Mouse (Mus musculus): ENCODE measurements around the gene Pmis2. TPM values are rescaled to one million over a fixed set of nuclear protein-coding genes. Genes with fewer than 3 reads are reported as not detected.

Pmis2 gene
- polyA plus RNA-seq, 2 experiments = not detected

DNA sequence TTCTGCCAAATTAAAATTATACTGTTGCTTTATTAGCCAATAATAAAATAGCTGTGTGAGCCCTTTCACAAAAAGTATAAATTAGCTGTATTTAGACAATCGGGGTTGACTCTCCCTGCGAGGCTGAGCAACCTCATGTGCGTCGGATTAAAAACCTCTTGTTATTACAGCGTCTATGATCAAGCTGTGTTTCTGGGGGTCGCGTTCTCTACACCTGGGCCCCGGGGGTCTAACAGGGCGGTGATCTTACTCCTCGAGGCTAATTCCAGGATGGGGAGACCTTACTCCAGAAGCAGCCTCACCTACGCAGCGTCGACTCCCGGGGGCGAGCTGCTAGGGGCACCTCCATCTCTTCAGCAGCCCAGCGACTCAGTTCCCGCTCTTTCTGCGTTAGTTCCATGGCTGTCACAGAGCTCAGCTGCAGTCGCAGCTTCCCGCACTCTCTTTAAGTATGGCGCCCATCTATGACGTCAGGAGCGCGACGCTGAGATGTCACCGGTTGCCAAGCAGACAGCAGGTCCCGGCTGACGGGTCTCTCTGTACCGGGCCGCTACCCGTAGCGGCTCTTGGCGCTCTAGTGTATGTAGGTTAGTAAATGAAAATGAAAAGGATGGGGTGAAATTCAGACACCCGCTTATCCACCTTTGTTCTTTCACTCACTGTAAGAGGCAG, 6.7 kb downstream of the Pmis2 start, which contains the start of gene Haus5:
Haus5 (minus strand) TSS at position 466 of the 672 bp plus-strand sequence.
- Histone ChIP-seq H3K4me2 (replicated peaks; ENCODE audit: low read depth, low read length, severe bottlenecking) (peak within 1 kb of the TSS; percentile 89), H3K9me3 (ENCODE audit: control insufficient read depth, low read length) (no peaks in the 10 kb centered on the region), H3K36me3 (ENCODE audit: control insufficient read depth, insufficient read depth, low read length) (peaks cover 16% of the 10 kb centered on the region), H3K27ac (replicated peaks; ENCODE audit: low read depth, low read length) (peak within 1 kb of the TSS; percentile 10; the same call in 1 of the 2 replicates), H3K9ac (ENCODE audit: low read depth, low read length, severe bottlenecking) (peak within 1 kb of the TSS; percentile 67), H3K27me3 (ENCODE audit: control insufficient read depth, insufficient read depth, low read length) (no peaks in the 10 kb centered on the region), H3K4me3 (replicated peaks; ENCODE audit: low read length) (peak within 1 kb of the TSS; percentile 63), H3K4me1 (ENCODE audit: control insufficient read depth, insufficient read depth, low read length) (no peaks in the 10 kb centered on the region)
- ATAC-seq (ENCODE audit: low FRiP score, low read depth) (peak; percentile 97), DNase-seq (ENCODE audit: low spot score) (peak; percentile 88)
- peak; percentile 34; the same call in 1 of the 2 replicates for TF ChIP-seq POLR2A (IDR thresholded peaks at IDR 0.05; ENCODE audit: borderline replicate concordance, extremely low read depth, insufficient read depth, insufficient read length)
- 1% methylated on average over 34 of the region's 34 CpGs for WGBS

DNA sequence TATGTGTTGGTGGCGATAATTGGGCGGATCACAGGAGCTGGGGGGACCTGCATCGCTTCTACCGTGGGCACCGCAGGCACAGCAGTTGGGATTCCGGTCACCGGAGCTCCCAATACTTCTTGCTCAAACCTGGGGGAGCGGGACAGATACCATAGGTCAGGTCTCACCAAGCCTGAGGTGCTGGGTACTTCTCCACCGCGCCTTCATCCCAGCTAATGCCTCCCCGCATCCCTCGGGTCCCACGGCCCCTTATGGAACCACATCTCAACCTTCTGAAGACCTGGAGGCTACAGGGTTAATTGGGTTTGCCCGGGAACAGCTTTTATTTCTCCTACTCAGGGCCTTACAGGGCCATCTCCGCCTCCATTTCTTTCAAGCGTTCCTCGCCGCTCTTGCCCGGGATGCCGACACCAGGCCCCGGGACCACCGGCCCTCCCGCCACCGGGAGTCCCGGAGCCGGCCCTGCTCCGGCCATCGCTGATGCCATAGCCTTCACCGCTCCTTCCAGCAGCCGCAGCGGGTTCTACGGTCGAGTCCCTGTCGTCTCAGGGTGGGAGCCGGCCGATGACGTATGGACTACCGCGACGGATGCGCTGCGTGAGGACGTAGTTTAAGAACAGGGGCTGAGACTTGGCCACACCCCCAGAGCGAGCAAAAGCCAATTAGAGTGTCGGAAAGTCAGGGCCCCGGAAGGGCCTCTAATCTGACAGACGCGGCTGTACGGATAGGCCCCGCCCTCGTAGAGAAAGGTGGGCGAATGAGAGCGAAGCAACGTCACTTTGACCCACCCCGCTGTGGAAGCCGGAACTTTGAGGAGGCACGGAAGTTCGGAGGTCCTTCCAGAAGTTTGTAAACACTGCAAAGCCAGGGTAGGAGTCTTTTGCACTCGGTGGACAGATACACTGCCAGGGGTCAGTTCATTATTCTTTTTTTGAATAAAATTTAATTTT, 21.5 kb downstream of the Pmis2 start, which contains the start of gene Rbm42:
Rbm42 (minus strand) TSS at position 727 of the 950 bp plus-strand sequence.
- Histone ChIP-seq H3K9ac (ENCODE audit: low read depth, low read length, severe bottlenecking) (peak within 1 kb of the TSS; percentile 91), H3K27ac (replicated peaks; ENCODE audit: low read depth, low read length) (peak within 1 kb of the TSS; percentile 15; the same call in 1 of the 2 replicates), H3K4me1 (ENCODE audit: control insufficient read depth, insufficient read depth, low read length) (peaks cover 8% of the 10 kb centered on the region; the same call in 1 of the 2 replicates), H3K27me3 (ENCODE audit: control insufficient read depth, insufficient read depth, low read length) (no peaks in the 10 kb centered on the region), H3K9me3 (ENCODE audit: control insufficient read depth, low read length) (no peaks in the 10 kb centered on the region), H3K4me2 (replicated peaks; ENCODE audit: low read depth, low read length, severe bottlenecking) (peak within 1 kb of the TSS; percentile 92), H3K36me3 (ENCODE audit: control insufficient read depth, insufficient read depth, low read length) (peaks cover 45% of the 10 kb centered on the region), H3K4me3 (replicated peaks; ENCODE audit: low read length) (peak within 1 kb of the TSS; percentile 88)
- 2% methylated on average over 59 of the region's 59 CpGs for WGBS
- DNase-seq (ENCODE audit: low spot score) (peak; percentile 99), ATAC-seq (ENCODE audit: low FRiP score, low read depth) (peak; percentile 99)
- peak; percentile 51; the same call in 1 of the 2 replicates for TF ChIP-seq POLR2A (IDR thresholded peaks at IDR 0.05; ENCODE audit: borderline replicate concordance, extremely low read depth, insufficient read depth, insufficient read length)

DNA sequence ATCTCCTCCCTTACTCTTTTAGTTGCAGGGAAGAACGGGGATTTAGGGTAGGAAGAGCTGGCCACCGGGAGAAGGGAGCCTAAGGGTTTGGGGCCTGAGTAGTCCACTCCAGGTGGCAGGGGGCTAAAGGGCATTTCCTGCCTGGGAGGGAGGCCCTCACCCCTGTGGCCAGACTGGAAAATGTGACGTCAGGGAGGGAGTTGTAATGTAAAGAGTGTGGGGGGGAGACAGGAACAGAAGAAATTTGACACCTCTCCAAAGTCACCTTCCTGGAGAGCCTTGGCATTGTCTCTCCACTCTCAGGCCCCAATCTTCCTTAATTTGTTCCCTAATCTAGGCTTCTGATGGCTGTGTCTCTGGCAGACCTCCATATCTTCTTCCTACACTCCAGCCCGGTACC, 32.3 kb downstream of the Pmis2 start:
- no peak for DNase-seq (ENCODE audit: low spot score)
- H3K9ac ChIP-seq (ENCODE audit: low read depth, low read length, severe bottlenecking) = no peak overlapping the region
- ATAC-seq (ENCODE audit: low FRiP score, low read depth) = no peak
- no peaks in the 10 kb centered on the region for H3K4me1 ChIP-seq (ENCODE audit: control insufficient read depth, insufficient read depth, low read length)
- no peak overlapping the region for H3K4me3 ChIP-seq (replicated peaks; ENCODE audit: low read length)
- H3K9me3 ChIP-seq (ENCODE audit: control insufficient read depth, low read length) = no peaks in the 10 kb centered on the region
- no peak overlapping the region for H3K27ac ChIP-seq (replicated peaks; ENCODE audit: low read depth, low read length)
- peaks cover 40% of the 10 kb centered on the region for H3K36me3 ChIP-seq (ENCODE audit: control insufficient read depth, insufficient read depth, low read length)
- peaks cover 25% of the 10 kb centered on the region for H3K27me3 ChIP-seq (ENCODE audit: control insufficient read depth, insufficient read depth, low read length)
- no peak for TF ChIP-seq POLR2A (IDR thresholded peaks at IDR 0.05; ENCODE audit: borderline replicate concordance, extremely low read depth, insufficient read depth, insufficient read length)
- no peak overlapping the region for H3K4me2 ChIP-seq (replicated peaks; ENCODE audit: low read depth, low read length, severe bottlenecking)
- WGBS = 17% methylated on average over 4 of the region's 4 CpGs

DNA sequence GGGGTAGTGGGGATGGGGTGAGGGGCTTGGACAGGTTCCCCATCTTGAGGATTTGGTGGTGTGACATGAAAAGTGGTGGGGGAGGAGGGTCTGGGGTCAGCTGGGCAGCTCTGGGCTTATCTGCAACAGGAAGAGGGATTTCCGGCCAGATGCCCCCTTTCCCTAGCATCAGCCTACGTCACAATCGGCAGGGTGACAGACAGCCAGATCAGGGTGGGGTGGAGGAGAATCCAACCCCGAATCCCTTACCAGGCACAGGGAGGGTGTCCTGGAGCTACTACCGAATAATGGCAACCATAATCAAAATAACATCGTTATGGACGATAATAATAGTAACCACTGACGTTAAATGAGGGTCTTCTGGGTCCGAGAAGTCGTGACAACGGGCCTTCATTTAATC, 35.0 kb downstream of the Pmis2 start:
- Histone ChIP-seq H3K4me1 (ENCODE audit: control insufficient read depth, insufficient read depth, low read length) (peaks cover 6% of the 10 kb centered on the region; the same call in 1 of the 2 replicates), H3K36me3 (ENCODE audit: control insufficient read depth, insufficient read depth, low read length) (peaks cover 13% of the 10 kb centered on the region), H3K27ac (replicated peaks; ENCODE audit: low read depth, low read length) (no peak overlapping the region), H3K4me3 (replicated peaks; ENCODE audit: low read length) (no peak overlapping the region), H3K27me3 (ENCODE audit: control insufficient read depth, insufficient read depth, low read length) (peaks cover 43% of the 10 kb centered on the region), H3K9ac (ENCODE audit: low read depth, low read length, severe bottlenecking) (no peak overlapping the region), H3K9me3 (ENCODE audit: control insufficient read depth, low read length) (no peaks in the 10 kb centered on the region), H3K4me2 (replicated peaks; ENCODE audit: low read depth, low read length, severe bottlenecking) (no peak overlapping the region)
- 21% methylated on average over 11 of the region's 11 CpGs for WGBS
- ATAC-seq (ENCODE audit: low FRiP score, low read depth) = no peak
- TF ChIP-seq POLR2A (IDR thresholded peaks at IDR 0.05; ENCODE audit: borderline replicate concordance, extremely low read depth, insufficient read depth, insufficient read length) = no peak
- no peak for DNase-seq (ENCODE audit: low spot score)

DNA sequence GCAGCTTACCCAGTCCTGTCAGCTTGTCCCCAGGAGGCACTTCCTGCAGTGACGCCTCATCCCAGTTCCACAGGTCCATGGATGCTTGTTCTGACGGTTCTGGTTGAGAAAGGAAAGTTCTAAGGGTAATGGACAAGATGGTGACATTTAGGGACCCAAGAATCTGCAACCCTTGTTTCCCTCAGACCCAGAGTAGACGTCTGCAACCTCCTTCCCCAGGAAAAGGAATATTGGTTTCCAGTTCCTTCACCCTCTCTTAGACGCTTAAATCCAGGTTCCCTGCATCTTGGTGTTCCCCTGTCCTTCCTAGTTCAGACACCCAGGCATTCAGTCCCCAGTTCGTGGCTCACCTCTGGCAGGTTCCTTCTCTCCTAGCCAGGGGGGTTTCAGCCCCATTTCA, 35.7 kb downstream of the Pmis2 start, which contains the start of gene Etv2:
Etv2 (minus strand) TSS at position 101 of the 400 bp plus-strand sequence.
- Histone ChIP-seq H3K36me3 (ENCODE audit: control insufficient read depth, insufficient read depth, low read length) (peaks cover 8% of the 10 kb centered on the region; the same call in 1 of the 2 replicates), H3K4me1 (ENCODE audit: control insufficient read depth, insufficient read depth, low read length) (peaks cover 6% of the 10 kb centered on the region; the same call in 1 of the 2 replicates), H3K4me3 (replicated peaks; ENCODE audit: low read length) (peak within 1 kb of the TSS; percentile 23), H3K27me3 (ENCODE audit: control insufficient read depth, insufficient read depth, low read length) (peaks cover 43% of the 10 kb centered on the region), H3K27ac (replicated peaks; ENCODE audit: low read depth, low read length) (no peak within 1 kb of the TSS), H3K9ac (ENCODE audit: low read depth, low read length, severe bottlenecking) (peak within 1 kb of the TSS; percentile 28; the same call in 1 of the 2 replicates), H3K4me2 (replicated peaks; ENCODE audit: low read depth, low read length, severe bottlenecking) (peak within 1 kb of the TSS; percentile 30; the same call in 1 of the 2 replicates), H3K9me3 (ENCODE audit: control insufficient read depth, low read length) (no peaks in the 10 kb centered on the region)
- DNase-seq (ENCODE audit: low spot score) (no peak), ATAC-seq (ENCODE audit: low FRiP score, low read depth) (no peak)
- no peak for TF ChIP-seq POLR2A (IDR thresholded peaks at IDR 0.05; ENCODE audit: borderline replicate concordance, extremely low read depth, insufficient read depth, insufficient read length)
- WGBS = 9% methylated on average over 5 of the region's 5 CpGs
